Mouse (Mus musculus) G1E (cell line): Measurements from ENCODE around the gene Klk1b9.

ENCODE experiments used
- CTCF ChIP-seq: IDR thresholded peaks from 2 replicates; pipeline ENCODE4 v1.5.1; 2012; ENCODE audit warnings: low read depth, low read length, inconsistent platforms, mixed read lengths
- GATA1 ChIP-seq: IDR thresholded peaks from 2 replicates; pipeline ENCODE4 v1.6.1; 2012; ENCODE audit warnings: borderline replicate concordance, low read length, inconsistent platforms, mixed read lengths

- TF ChIP-seq CTCF (no peak), GATA1 (no peak)
Measured at GRCm38 (mm10) chr7:43933440-43933839, 42.4 kb upstream of the Klk1b9 start, which contains the start of gene Klk15.
